Mouse (Mus musculus): Measurements from ENCODE around the gene Fam72a. TPM values are rescaled to one million over a fixed set of nuclear protein-coding genes. Genes with fewer than 3 reads are reported as not detected.
A peak's percentile ranks its signal among the peaks of the same experiment; 100 is the strongest.

The Fam72a gene
- polyA plus RNA-seq, 1 experiment = 0.14 TPM

DNA sequence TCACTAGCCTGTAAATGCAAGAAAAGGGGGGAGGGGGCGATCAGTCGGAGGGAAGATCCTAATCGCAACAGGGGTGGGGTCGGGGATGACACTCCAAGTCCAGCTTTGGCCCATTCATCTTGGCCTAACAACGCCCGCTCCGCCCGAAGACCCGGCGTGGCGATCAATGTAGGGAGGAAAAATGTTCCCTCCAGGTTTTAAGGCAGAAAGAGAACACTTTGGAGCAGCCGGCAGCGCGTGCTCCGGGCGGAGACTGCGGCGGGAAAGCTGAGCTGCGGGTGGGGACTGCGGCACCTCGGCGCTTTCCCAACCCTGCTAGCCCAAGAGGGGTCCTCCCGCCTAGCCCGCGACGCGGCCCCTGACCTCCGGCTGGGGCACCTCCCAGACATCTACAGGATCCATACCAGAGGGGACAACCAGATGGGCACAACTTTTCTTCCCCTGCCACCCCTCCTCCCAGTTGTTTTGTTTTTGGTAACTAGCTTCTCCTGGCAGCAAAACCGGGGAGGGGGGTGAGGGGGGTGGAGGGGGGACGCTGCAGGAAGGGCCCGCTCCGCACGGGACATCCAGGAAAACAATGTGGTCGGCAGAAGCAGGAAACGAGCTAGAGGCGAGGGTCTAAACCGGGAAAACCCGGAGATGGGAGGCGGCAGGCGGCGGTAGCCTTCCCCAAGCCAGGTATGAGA lies 2.0 kb upstream of the Fam72a start:
- no peaks in the 10 kb centered on the region for H3K27me3 ChIP-seq (ENCODE audit: control insufficient read depth, insufficient read depth, low read length)
- peaks cover 10% of the 10 kb centered on the region for H3K4me1 ChIP-seq (ENCODE audit: control insufficient read depth, insufficient read depth, insufficient read length)
- peak overlapping the region; percentile 90 for H3K4me3 ChIP-seq (ENCODE audit: extremely low read depth, insufficient read depth, insufficient read length)
- 1% methylated on average over 41 of the region's 41 CpGs for WGBS
- peak in 1 of 2 experiments; percentile 5 for DNase-seq (ENCODE audit: low read depth in 1 of 2, low spot score in 2 of 2)
- TF ChIP-seq CTCF (IDR thresholded peaks at IDR 0.05; ENCODE audit: extremely low read depth, insufficient read depth, insufficient read length, insufficient replicate concordance) (no peak), POLR2A (IDR thresholded peaks at IDR 0.05; ENCODE audit: low read depth, low read length) (no peak)
- H3K36me3 ChIP-seq (ENCODE audit: control insufficient read depth, insufficient read depth, low read length) = no peaks in the 10 kb centered on the region
- peak overlapping the region; percentile 91 for H3K27ac ChIP-seq (ENCODE audit: insufficient read depth, low read length)

DNA sequence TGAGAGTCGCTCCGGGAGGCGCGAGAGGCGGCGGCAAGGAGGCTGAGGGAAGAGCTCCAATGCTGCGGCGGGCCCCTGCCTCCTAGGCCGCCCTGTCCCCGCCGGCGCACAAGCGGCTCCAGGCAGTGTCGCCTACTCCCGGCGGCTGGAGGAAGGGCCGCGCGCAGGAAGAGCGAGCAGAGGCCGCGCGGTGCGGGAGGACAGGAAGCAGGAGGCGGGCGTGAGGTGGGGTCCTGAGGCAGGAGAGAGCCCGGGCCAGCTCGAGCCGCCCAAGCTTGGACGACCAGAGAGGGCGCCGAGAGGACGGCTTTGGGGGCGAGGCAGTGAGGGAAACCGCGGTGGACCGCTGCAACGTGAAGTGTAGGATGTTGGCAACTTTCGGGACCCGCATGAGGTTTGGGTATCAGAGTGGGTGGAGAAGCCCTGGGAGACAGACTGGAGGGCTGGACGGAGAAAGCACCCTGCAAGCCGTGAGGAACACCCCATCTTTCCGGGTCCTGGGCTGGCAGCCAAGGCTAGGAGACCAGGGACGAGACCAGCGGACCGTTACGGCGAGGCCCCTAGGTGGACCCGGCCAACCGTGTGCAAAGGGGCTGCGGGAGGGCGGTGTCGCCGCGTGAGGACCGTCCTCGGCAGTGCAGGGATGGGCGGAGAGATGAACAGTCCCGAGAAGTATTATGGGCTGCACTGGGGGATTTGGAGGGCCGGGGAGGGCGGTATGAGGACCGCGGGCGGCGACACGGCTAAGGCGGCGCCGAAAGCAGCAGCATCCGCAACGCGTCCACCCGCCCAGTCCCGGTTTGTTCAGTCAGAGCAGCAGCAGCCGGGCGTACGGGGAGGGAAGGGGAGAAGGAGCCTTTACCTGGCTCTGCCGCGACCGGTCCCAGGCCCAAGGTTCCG lies 1.1 kb upstream of the Fam72a start:
- DNase-seq (ENCODE audit: low read depth in 1 of 2, low spot score in 2 of 2) = peak; percentile 8 to 46
- Histone ChIP-seq H3K4me3 (ENCODE audit: extremely low read depth, insufficient read depth, insufficient read length) (peak overlapping the region; percentile 90), H3K4me1 (ENCODE audit: control insufficient read depth, insufficient read depth, insufficient read length) (peaks cover 10% of the 10 kb centered on the region), H3K27me3 (ENCODE audit: control insufficient read depth, insufficient read depth, low read length) (no peaks in the 10 kb centered on the region), H3K36me3 (ENCODE audit: control insufficient read depth, insufficient read depth, low read length) (no peaks in the 10 kb centered on the region), H3K27ac (ENCODE audit: insufficient read depth, low read length) (peak overlapping the region; percentile 91)
- under 1% methylated on average over 81 of the region's 81 CpGs for WGBS
- TF ChIP-seq CTCF (IDR thresholded peaks at IDR 0.05; ENCODE audit: extremely low read depth, insufficient read depth, insufficient read length, insufficient replicate concordance) = no peak
- TF ChIP-seq POLR2A (IDR thresholded peaks at IDR 0.05; ENCODE audit: low read depth, low read length) = no peak

GRCm38 (mm10) chr1:131528081-131528507 lies 391 bp downstream of the Fam72a start:
- no peaks in the 10 kb centered on the region for H3K36me3 ChIP-seq (ENCODE audit: control insufficient read depth, insufficient read depth, low read length)
- peak overlapping the region; percentile 80 for H3K4me3 ChIP-seq (ENCODE audit: extremely low read depth, insufficient read depth, insufficient read length)
- no peaks in the 10 kb centered on the region for H3K27me3 ChIP-seq (ENCODE audit: control insufficient read depth, insufficient read depth, low read length)
- peak overlapping the region; percentile 14; the same call in 1 of the 2 replicates for H3K27ac ChIP-seq (ENCODE audit: insufficient read depth, low read length)
- TF ChIP-seq POLR2A (IDR thresholded peaks at IDR 0.05; ENCODE audit: low read depth, low read length) (no peak), CTCF (IDR thresholded peaks at IDR 0.05; ENCODE audit: extremely low read depth, insufficient read depth, insufficient read length, insufficient replicate concordance) (no peak)
- DNase-seq (ENCODE audit: low read depth in 1 of 2, low spot score in 2 of 2) = no peak
- peaks cover 9% of the 10 kb centered on the region for H3K4me1 ChIP-seq (ENCODE audit: control insufficient read depth, insufficient read depth, insufficient read length)
- WGBS = 1% methylated on average over 34 of the region's 34 CpGs

- TF ChIP-seq POLR2A (IDR thresholded peaks at IDR 0.05; ENCODE audit: low read depth, low read length) (no peak), CTCF (IDR thresholded peaks at IDR 0.05; ENCODE audit: extremely low read depth, insufficient read depth, insufficient read length, insufficient replicate concordance) (no peak)
- Histone ChIP-seq H3K4me1 (ENCODE audit: control insufficient read depth, insufficient read depth, insufficient read length) (peaks cover 9% of the 10 kb centered on the region), H3K27me3 (ENCODE audit: control insufficient read depth, insufficient read depth, low read length) (no peaks in the 10 kb centered on the region), H3K4me3 (ENCODE audit: extremely low read depth, insufficient read depth, insufficient read length) (peak overlapping the region; percentile 80; the same call in 1 of the 2 replicates), H3K27ac (ENCODE audit: insufficient read depth, low read length) (no peak overlapping the region), H3K36me3 (ENCODE audit: control insufficient read depth, insufficient read depth, low read length) (no peaks in the 10 kb centered on the region)
- 5% methylated on average over 9 of the region's 9 CpGs for WGBS
- DNase-seq (ENCODE audit: low read depth in 1 of 2, low spot score in 2 of 2) = no peak
Observed at GRCm38 (mm10) chr1:131528561-131529166, 961 bp downstream of the Fam72a start.

DNA sequence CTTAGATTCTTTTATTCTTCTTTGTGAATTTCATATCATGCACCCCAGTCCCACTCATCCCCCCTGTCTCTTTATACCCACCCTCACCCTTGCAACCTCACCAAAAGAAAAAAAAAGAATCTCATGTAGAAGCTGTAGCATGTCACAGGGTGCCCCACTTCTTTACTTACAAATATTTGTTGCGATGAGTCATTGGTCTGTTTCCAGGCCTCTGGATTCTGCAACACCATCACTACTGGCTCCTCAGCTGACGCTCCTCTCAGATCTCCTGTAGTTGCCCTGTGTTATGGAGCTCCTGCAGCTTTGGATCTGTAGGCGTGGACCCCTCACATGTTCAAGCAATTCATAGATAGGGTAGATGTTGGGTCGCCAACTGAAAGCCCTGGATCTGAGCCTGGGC lies 12.1 kb downstream of the Fam72a start:
- Histone ChIP-seq H3K27ac (ENCODE audit: insufficient read depth, low read length) (no peak overlapping the region), H3K4me1 (ENCODE audit: control insufficient read depth, insufficient read depth, insufficient read length) (no peaks in the 10 kb centered on the region), H3K36me3 (ENCODE audit: control insufficient read depth, insufficient read depth, low read length) (no peaks in the 10 kb centered on the region), H3K27me3 (ENCODE audit: control insufficient read depth, insufficient read depth, low read length) (no peaks in the 10 kb centered on the region), H3K4me3 (ENCODE audit: extremely low read depth, insufficient read depth, insufficient read length) (no peak overlapping the region)
- no peak for TF ChIP-seq CTCF (IDR thresholded peaks at IDR 0.05; ENCODE audit: extremely low read depth, insufficient read depth, insufficient read length, insufficient replicate concordance)
- TF ChIP-seq POLR2A (IDR thresholded peaks at IDR 0.05; ENCODE audit: low read depth, low read length) = no peak
- 94% methylated on average over 4 of the region's 4 CpGs for WGBS
- DNase-seq (ENCODE audit: low read depth in 1 of 2, low spot score in 2 of 2) = no peak

DNA sequence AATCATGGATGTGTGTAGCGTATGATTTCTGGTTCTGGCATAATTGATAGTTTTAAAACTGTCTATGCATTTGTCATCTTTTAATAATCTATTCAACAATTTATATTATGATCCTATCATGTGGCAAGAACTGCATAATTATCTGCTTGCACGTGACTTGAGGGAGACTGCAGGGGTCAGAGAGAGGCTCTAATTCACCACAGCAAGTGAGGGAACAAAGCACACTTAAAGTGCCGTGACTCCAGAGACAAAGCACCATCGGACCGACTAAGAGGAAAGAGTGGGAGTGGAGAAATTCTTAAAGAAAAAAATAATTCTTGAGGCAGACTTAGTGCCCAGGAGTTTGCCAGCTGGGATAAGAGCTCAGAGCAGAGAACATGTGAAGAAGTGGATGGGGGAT lies 13.1 kb downstream of the Fam72a start:
- no peak for DNase-seq (ENCODE audit: low read depth in 1 of 2, low spot score in 2 of 2)
- 90% methylated on average over 5 of the region's 5 CpGs for WGBS
- H3K4me3 ChIP-seq (ENCODE audit: extremely low read depth, insufficient read depth, insufficient read length) = no peak overlapping the region
- no peak overlapping the region for H3K27ac ChIP-seq (ENCODE audit: insufficient read depth, low read length)
- H3K4me1 ChIP-seq (ENCODE audit: control insufficient read depth, insufficient read depth, insufficient read length) = no peaks in the 10 kb centered on the region
- TF ChIP-seq CTCF (IDR thresholded peaks at IDR 0.05; ENCODE audit: extremely low read depth, insufficient read depth, insufficient read length, insufficient replicate concordance) (no peak), POLR2A (IDR thresholded peaks at IDR 0.05; ENCODE audit: low read depth, low read length) (no peak)
- no peaks in the 10 kb centered on the region for H3K36me3 ChIP-seq (ENCODE audit: control insufficient read depth, insufficient read depth, low read length)
- no peaks in the 10 kb centered on the region for H3K27me3 ChIP-seq (ENCODE audit: control insufficient read depth, insufficient read depth, low read length)
